Mouse (Mus musculus): Measurements from ENCODE around the gene 9230113P08Rik.
"Not testable (repeated sequence)": the region's sequence is repeated elsewhere in the genome, so short reads cannot be mapped to it uniquely, and the experiment has no call there.

9230113P08Rik gene

GRCm38 (mm10) chr9:35908123-35908522, at the start of gene 9230113P08Rik:
9230113P08Rik (plus strand) TSS chr9:35908423.
- ATAC-seq (ENCODE audit: low TSS enrichment) = not testable (repeated sequence)

- peak; percentile 84 for ATAC-seq (ENCODE audit: low TSS enrichment)
These were observed 15.1 kb upstream of the 9230113P08Rik start for GRCm38 (mm10) chr9:35893112-35893511.

- peak; percentile 98 for ATAC-seq (ENCODE audit: low TSS enrichment)
These were observed 3.7 kb upstream of the 9230113P08Rik start for GRCm38 (mm10) chr9:35904494-35904893.

GRCm38 (mm10) chr9:35930817-35931216, 22.6 kb downstream of the 9230113P08Rik start:
- ATAC-seq (ENCODE audit: low TSS enrichment) = peak; percentile 92
